Mouse (Mus musculus) spleen, postnatal 36 days (tissue): Measurements from ENCODE around the gene Otop3.
"Not testable (repeated sequence)": the region's sequence is repeated elsewhere in the genome, so short reads cannot be mapped to it uniquely, and the experiment has no call there.

Experiments used
- DNase-seq, 2 experiments: peaks; one replicate each; pipeline ENCODE4 v3.0.0; 2022; ENCODE audit warnings: low spot score in 2 of 2, mixed read lengths in 1 of 2

Gene Otop3

GRCm38 (mm10) chr11:115366039-115366705 lies 31.6 kb downstream of the Otop3 start:
- no peak for DNase-seq

GRCm38 (mm10) chr11:115366706-115367394 lies 32.3 kb downstream of the Otop3 start:
- no peak for DNase-seq

GRCm38 (mm10) chr11:115367395-115367944 lies 32.9 kb downstream of the Otop3 start, which contains the start of gene Hid1:
Hid1 (minus strand) TSS chr11:115367756.
- DNase-seq, result peak; percentile 65 to 73

- no peak for DNase-seq
These were observed 35.8 kb downstream of the Otop3 start for GRCm38 (mm10) chr11:115370368-115370767.

- DNase-seq, result no peak
These were observed 36.8 kb downstream of the Otop3 start for GRCm38 (mm10) chr11:115371354-115371753.

GRCm38 (mm10) chr11:115372015-115372414 lies 37.5 kb downstream of the Otop3 start:
- DNase-seq, result no peak

GRCm38 (mm10) chr11:115372737-115373136 lies 38.2 kb downstream of the Otop3 start:
- no peak for DNase-seq

GRCm38 (mm10) chr11:115373805-115374694 lies 39.5 kb downstream of the Otop3 start:
- no peak for DNase-seq

GRCm38 (mm10) chr11:115374695-115375425 lies 40.3 kb downstream of the Otop3 start:
- no peak for DNase-seq

GRCm38 (mm10) chr11:115376722-115377121 lies 42.2 kb downstream of the Otop3 start:
- DNase-seq, result no peak

GRCm38 (mm10) chr11:115377254-115377653 lies 42.7 kb downstream of the Otop3 start:
- no peak for DNase-seq

GRCm38 (mm10) chr11:115377854-115378253 lies 43.3 kb downstream of the Otop3 start:
- DNase-seq, result no peak

GRCm38 (mm10) chr11:115381276-115381675 lies 46.7 kb downstream of the Otop3 start:
- DNase-seq, result no peak

GRCm38 (mm10) chr11:115381743-115382539 lies 47.4 kb downstream of the Otop3 start, which contains the start of gene Cdr2l:
Cdr2l (plus strand) TSS chr11:115381916.
- peak; percentile 39 to 43 for DNase-seq

GRCm38 (mm10) chr11:115382891-115383290 lies 48.4 kb downstream of the Otop3 start:
- DNase-seq, result no peak

GRCm38 (mm10) chr11:115383701-115384474 lies 49.4 kb downstream of the Otop3 start:
- no peak for DNase-seq

GRCm38 (mm10) chr11:115384587-115384986 lies 50.1 kb downstream of the Otop3 start:
- DNase-seq, result no peak

GRCm38 (mm10) chr11:115386859-115387258 lies 52.3 kb downstream of the Otop3 start:
- DNase-seq, result not testable (repeated sequence)

- no peak for DNase-seq
These were observed 56.8 kb downstream of the Otop3 start for GRCm38 (mm10) chr11:115391358-115391757.
